Mouse (Mus musculus) heart, adult 8-10 months (tissue): ENCODE results near the gene Wiz. TPM values are rescaled to one million over a fixed set of nuclear protein-coding genes. Genes with fewer than 3 reads are reported as not detected.

Experiments used
- microRNA-seq: library from miRNA; unstranded; fragments of <30 nt; microRNA quantifications from one replicate; pipeline ENCODE4 v1.2.0, GENCODE M21; 2022
- total RNA-seq, 4 experiments: library from RNA; stranded (reverse); gene quantifications; 2 replicates each; pipeline ENCODE4 v1.2.4; 2022

Gene Wiz
- total RNA-seq, 4 experiments from 2014 or later: 14.0 to 17.2 (median 15.4) TPM

Small RNAs within 50 kb of the gene (microRNA-seq; reads per million reads assigned to microRNA genes)
- gene Gm22201: not detected

Other genes with a start within 250 kb of the Wiz start
- 10 to 100 TPM; 18.6 to 24.9 (median 21.6) TPM for gene Notch3, start 222.6 kb downstream of the Wiz start, total RNA-seq
- 1 to 10 TPM in 1 of 4 experiments, under 1 TPM in 3; 0.40 to 1.4 (median 0.69) TPM for gene Ephx3, start 199.9 kb downstream of the Wiz start, total RNA-seq
- gene Brd4, start 104.7 kb downstream of the Wiz start, total RNA-seq: 10 to 100 TPM; 48.1 to 61.7 (median 48.7) TPM
- 10 to 100 TPM; 34.6 to 51.5 (median 44.6) TPM for gene Akap8, start 68.2 kb downstream of the Wiz start, total RNA-seq
- 10 to 100 TPM; 41.4 to 55.8 (median 46.3) TPM for gene Akap8l, start 38.8 kb downstream of the Wiz start, total RNA-seq
- 1 to 10 TPM in 1 of 4 experiments, under 1 TPM in 3; 0.33 to 1.2 (median 0.61) TPM for gene Rasal3, start 14.1 kb upstream of the Wiz start, total RNA-seq
- not detected for gene Pglyrp2, start 34.7 kb upstream of the Wiz start, total RNA-seq
- under 1 TPM in 1 of 4 experiments, not detected in 3; 0.23 TPM for gene Cyp4f39, start 63.3 kb upstream of the Wiz start, total RNA-seq
- gene Cyp4f17, start 116.6 kb upstream of the Wiz start, total RNA-seq: 1 to 10 TPM; 4.8 to 9.0 (median 7.8) TPM
- gene Cyp4f16, start 147.1 kb upstream of the Wiz start, total RNA-seq: 1 to 10 TPM; 6.5 to 9.8 (median 7.3) TPM
- gene Cyp4f37, start 231.9 kb upstream of the Wiz start, total RNA-seq: not detected